Mouse (Mus musculus): Measurements from ENCODE around the gene 4921524J17Rik. TPM values are rescaled to one million over a fixed set of nuclear protein-coding genes. Genes with fewer than 3 reads are reported as not detected.
A peak's percentile ranks its signal among the peaks of the same experiment; 100 is the strongest.

Gene 4921524J17Rik
- total and polyA plus RNA-seq, 3 experiments, result 14.6 to 21.9 TPM; not detected in 1

DNA sequence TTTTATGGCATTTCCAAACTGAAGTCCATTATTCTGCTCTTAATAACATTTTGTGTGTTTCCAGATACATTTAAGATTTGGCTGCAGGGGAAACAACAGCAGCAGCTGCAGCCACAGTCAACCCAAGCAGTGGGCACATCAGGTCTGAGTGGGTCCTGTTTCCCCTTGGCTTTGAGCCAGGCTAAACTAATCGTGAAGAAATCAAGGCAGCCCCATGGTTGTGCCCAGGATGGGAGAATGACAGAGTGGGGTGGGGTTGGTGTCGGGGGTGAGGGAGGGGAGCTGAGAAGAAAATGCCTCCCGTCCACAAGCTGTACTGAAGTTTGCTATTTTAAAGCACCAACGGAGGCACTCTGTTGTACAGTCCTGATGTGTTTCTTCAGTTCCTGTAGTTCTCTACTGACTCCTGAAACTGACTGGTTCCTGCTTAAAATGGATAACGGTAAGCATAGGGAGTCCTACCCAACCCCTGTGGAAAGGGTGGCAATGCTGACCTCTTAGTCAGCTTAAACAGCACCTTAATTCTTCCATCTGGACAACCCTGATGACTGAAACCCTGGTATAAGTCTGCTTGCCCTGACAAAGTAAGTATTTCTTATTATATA, 59.1 kb downstream of the 4921524J17Rik start:
- Histone ChIP-seq H3K4me1 (ENCODE audit: control insufficient read depth in 1 of 2, insufficient read depth in 2 of 2, low read length in 2 of 2) (peaks cover 12 to 21% of the 10 kb centered on the region in 2 experiments), H3K27ac (ENCODE audit: control insufficient read depth, low read depth, low read length) (no peak overlapping the region), H3K9me3 (replicated peaks; ENCODE audit: insufficient read depth, low read length) (no peaks in the 10 kb centered on the region), H3K4me3 (ENCODE audit: control insufficient read depth in 1 of 2, insufficient read depth in 1 of 2, low read depth in 2 of 2, low read length in 2 of 2) (no peak overlapping the region), H3K36me3 (ENCODE audit: control insufficient read depth in 1 of 2, insufficient read depth in 2 of 2, low read length in 2 of 2) (peaks cover 0 to 22% of the 10 kb centered on the region in 2 experiments; a peak in 2 of 4 replicates), H3K79me2 (ENCODE audit: control insufficient read depth, insufficient read depth, low read length, poor library complexity) (no peaks in the 10 kb centered on the region), H3K27me3 (ENCODE audit: control insufficient read depth in 1 of 2, insufficient read depth in 2 of 2, low read length in 2 of 2) (no peaks in the 10 kb centered on the region), H3K9ac (ENCODE audit: control insufficient read depth, low read depth, low read length, poor library complexity, severe bottlenecking) (no peak overlapping the region)
- DNase-seq (ENCODE audit: low read depth, low spot score), result no peak
- TF ChIP-seq RCOR1 (IDR thresholded peaks at IDR 0.05; ENCODE audit: low read depth, low read length) (no peak), BHLHE40 (IDR thresholded peaks at IDR 0.05; ENCODE audit: borderline replicate concordance, low read depth, low read length) (no peak), GABPA (IDR thresholded peaks at IDR 0.05; ENCODE audit: low read depth, low read length) (no peak), USF1 (IDR thresholded peaks at IDR 0.05; ENCODE audit: low read depth, low read length) (no peak), SMC3 (IDR thresholded peaks at IDR 0.05; ENCODE audit: low read depth, low read length) (no peak), KAT2A (conservative IDR thresholded peaks at IDR 0.05; ENCODE audit: low read depth, low read length) (no peak), POLR2AphosphoS2 (IDR thresholded peaks at IDR 0.05; ENCODE audit: low read length) (no peak), MYB (IDR thresholded peaks at IDR 0.05; ENCODE audit: low read depth, low read length) (no peak), MYC (IDR thresholded peaks at IDR 0.05; ENCODE audit: low read depth, low read length) (no peak), MAX (IDR thresholded peaks at IDR 0.05; ENCODE audit: low read length) (no peak), EP300 (IDR thresholded peaks at IDR 0.05; ENCODE audit: low read depth in 1 of 2, low read length in 2 of 2) (no peak), ZNF384 (IDR thresholded peaks at IDR 0.05; ENCODE audit: low read depth, low read length) (no peak), CTCF (IDR thresholded peaks at IDR 0.05 in 2 of 3, conservative IDR thresholded peaks at IDR 0.05 in 1 of 3; ENCODE audit: control insufficient read depth in 1 of 3, insufficient read depth in 1 of 3, low read depth in 2 of 3, low read length in 3 of 3, poor library complexity in 1 of 3, severe bottlenecking in 1 of 3) (no peak)

DNA sequence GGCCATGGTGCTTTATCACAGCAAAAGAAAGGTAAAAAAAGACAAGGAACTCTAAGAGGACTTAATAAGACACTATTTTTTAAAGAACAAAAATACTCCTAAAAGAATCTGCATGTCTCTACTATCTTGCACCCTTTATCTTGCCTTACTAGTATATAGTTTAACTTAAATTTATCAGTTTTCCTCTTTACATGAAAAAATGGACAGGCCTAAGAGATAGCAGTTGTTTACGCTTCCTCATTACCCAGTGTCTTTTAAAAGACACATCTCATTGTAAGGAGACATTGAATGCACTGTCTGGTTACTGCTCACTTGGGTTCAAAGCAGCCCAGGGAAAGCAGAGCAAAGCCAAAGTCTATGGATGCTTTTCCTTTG, 60.2 kb downstream of the 4921524J17Rik start:
- peak; percentile 34 for DNase-seq (ENCODE audit: low read depth, low spot score)
- H3K4me1 ChIP-seq (ENCODE audit: control insufficient read depth in 1 of 2, insufficient read depth in 2 of 2, low read length in 2 of 2), result peaks cover 12 to 18% of the 10 kb centered on the region in 2 experiments
- no peaks in the 10 kb centered on the region for H3K9me3 ChIP-seq (replicated peaks; ENCODE audit: insufficient read depth, low read length)
- no peak overlapping the region for H3K9ac ChIP-seq (ENCODE audit: control insufficient read depth, low read depth, low read length, poor library complexity, severe bottlenecking)
- peaks cover 0 to 18% of the 10 kb centered on the region in 2 experiments; a peak in 2 of 4 replicates for H3K36me3 ChIP-seq (ENCODE audit: control insufficient read depth in 1 of 2, insufficient read depth in 2 of 2, low read length in 2 of 2)
- H3K4me3 ChIP-seq (ENCODE audit: control insufficient read depth in 1 of 2, insufficient read depth in 1 of 2, low read depth in 2 of 2, low read length in 2 of 2), result no peak overlapping the region
- H3K27me3 ChIP-seq (ENCODE audit: control insufficient read depth in 1 of 2, insufficient read depth in 2 of 2, low read length in 2 of 2), result no peaks in the 10 kb centered on the region
- TF ChIP-seq EP300 (IDR thresholded peaks at IDR 0.05; ENCODE audit: low read depth in 1 of 2, low read length in 2 of 2), result peak; percentile 69
- TF ChIP-seq TCF12 (IDR thresholded peaks at IDR 0.05; ENCODE audit: low read depth, low read length), result 0 out of 2 replicates have a peak, but pooled peaks have one; percentile 35
- TF ChIP-seq RCOR1 (IDR thresholded peaks at IDR 0.05; ENCODE audit: low read depth, low read length), result no peak
- peak; percentile 68 for TF ChIP-seq GATA1 (IDR thresholded peaks at IDR 0.05; ENCODE audit: low read depth, low read length)
- TF ChIP-seq ZC3H11A (IDR thresholded peaks at IDR 0.05; ENCODE audit: low read depth, low read length), result no peak
- no peak for TF ChIP-seq POLR2AphosphoS5 (IDR thresholded peaks at IDR 0.05; ENCODE audit: borderline replicate concordance, low read depth, low read length)
- TF ChIP-seq ETS1 (IDR thresholded peaks at IDR 0.05; ENCODE audit: low read depth, low read length), result peak; percentile 49; the same call in 1 of the 2 replicates
- peak; percentile 66 for TF ChIP-seq ZNF384 (IDR thresholded peaks at IDR 0.05; ENCODE audit: low read depth, low read length)
- H3K27ac ChIP-seq (ENCODE audit: control insufficient read depth, low read depth, low read length), result peak overlapping the region; percentile 47
- H3K79me2 ChIP-seq (ENCODE audit: control insufficient read depth, insufficient read depth, low read length, poor library complexity), result no peaks in the 10 kb centered on the region

Measured in MEL (cell line).